Mouse (Mus musculus) spleen, postnatal 36 days (tissue): ENCODE data around the gene Mdm2.
"Not testable (repeated sequence)": the region's sequence is repeated elsewhere in the genome, so short reads cannot be mapped to it uniquely, and the experiment has no call there.

Experiments
- DNase-seq, 2 experiments: peaks; one replicate each; pipeline ENCODE4 v3.0.0; 2022; ENCODE audit warnings: low spot score in 2 of 2, mixed read lengths in 1 of 2

The Mdm2 gene

DNA sequence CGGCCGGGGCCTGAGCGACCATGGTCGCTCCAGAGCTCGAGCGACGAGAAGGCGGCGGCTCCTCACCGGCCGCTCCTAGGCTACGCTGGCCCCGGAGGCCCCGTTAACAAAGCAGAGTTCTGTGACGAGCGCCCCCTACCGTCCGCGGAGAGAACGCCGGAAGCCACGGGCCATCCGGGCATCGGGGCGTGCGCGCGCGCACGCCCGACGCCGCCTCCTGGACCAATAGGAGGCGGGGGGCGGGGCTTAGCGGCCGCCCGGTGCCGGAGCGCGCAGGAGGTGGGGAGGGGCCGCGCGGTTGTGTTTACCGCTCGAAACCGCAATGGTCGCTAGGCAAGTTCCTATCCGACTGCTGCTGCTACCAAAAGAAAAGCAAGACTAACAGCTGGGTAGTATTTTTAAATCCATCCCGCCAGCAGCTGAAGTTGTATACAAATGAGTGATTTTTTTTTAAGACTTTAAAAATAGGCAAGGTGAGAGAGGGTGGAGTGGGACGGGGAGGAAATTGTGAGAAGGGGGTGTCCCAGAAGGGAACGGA is at the start of gene Mdm2:
Mdm2 (minus strand) TSS at position 155 of the 538 bp plus-strand sequence.
- DNase-seq: peak; percentile 93 to 95

- no peak for DNase-seq
Observed at GRCm38 (mm10) chr10:117759844-117760630, 49.5 kb upstream of the Mdm2 start.

- DNase-seq: no peak
Observed at GRCm38 (mm10) chr10:117758749-117759727, 48.5 kb upstream of the Mdm2 start.

GRCm38 (mm10) chr10:117758344-117758743 is 47.8 kb upstream of the Mdm2 start:
- not testable (repeated sequence) for DNase-seq

GRCm38 (mm10) chr10:117757796-117758342 is 47.3 kb upstream of the Mdm2 start:
- DNase-seq: no peak

GRCm38 (mm10) chr10:117757259-117757658 is 46.7 kb upstream of the Mdm2 start:
- no peak for DNase-seq

DNA sequence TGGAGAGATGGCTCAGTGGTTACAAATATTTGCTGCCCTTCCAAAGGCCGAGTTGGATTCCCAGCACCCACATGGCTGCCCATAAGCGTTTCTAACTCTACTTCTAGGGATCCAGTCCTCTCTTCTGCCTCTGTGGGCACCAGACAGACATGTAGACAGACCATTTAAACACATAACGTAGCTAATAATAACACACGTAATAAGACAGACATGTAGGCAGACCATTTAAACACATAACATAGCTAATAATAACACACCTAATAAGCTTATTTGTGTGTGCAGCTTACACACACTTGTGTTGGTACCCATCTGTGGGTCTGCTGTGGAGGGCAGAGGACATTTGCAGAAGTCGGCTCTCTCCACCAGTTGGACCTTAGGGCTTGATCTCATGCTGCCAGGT is 46.2 kb upstream of the Mdm2 start:
- DNase-seq: no peak

GRCm38 (mm10) chr10:117755799-117756467 is 45.4 kb upstream of the Mdm2 start:
- DNase-seq: no peak

DNA sequence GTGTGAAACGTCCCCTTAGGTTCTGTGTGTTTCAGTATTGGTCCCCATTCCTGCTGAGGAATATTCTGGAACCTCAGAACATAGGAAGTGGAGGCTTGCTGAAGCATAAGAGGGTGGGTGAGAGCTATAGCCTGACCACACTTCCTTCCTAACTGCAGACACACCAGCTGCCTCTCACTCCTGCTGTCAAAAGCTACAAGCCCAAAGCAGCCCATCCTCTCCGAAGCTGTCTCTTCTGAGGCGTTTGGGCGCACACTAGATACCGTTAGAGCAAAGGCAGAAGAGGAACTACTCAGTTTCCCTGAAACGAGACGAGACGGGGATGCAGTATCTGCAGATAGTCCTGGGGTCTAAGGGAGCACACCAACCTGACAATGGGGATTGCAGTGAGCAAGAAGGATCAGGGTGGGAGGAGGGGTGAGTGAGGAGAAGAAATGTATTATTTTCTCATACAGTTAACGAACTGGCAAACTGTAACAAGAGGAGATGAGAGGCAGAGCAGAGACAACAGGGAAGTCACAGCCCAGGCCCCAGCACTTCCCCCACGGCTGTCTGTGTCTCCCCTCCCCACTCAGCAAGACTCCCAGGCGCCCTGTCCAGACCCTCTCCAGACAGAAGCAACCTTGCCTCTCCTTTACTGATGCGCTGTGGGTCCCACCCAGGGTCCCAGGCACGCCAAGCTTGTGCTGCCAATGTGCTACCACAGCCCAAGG is 44.7 kb upstream of the Mdm2 start:
- DNase-seq: peak; percentile 65 to 72

DNA sequence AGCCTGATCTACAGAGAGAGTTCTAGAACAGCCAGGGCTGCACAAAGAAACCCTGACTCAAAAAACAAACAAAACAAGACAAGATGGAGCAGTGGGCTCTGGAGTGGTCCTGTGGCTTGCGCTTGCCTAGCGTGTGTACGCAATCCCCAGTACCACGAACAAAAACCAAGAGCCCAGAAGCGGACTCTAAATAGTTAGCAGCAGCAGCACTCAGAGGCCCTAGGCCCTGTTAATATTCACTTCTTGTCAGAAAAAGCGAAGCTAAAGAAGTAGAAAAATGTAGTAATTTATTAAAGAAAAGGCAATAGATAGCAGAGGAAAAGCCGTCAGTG is 44.0 kb upstream of the Mdm2 start:
- no peak for DNase-seq

- no peak for DNase-seq
Observed at GRCm38 (mm10) chr10:117753711-117754608, 43.4 kb upstream of the Mdm2 start.

GRCm38 (mm10) chr10:117752851-117753647 is 42.5 kb upstream of the Mdm2 start:
- DNase-seq: no peak

DNA sequence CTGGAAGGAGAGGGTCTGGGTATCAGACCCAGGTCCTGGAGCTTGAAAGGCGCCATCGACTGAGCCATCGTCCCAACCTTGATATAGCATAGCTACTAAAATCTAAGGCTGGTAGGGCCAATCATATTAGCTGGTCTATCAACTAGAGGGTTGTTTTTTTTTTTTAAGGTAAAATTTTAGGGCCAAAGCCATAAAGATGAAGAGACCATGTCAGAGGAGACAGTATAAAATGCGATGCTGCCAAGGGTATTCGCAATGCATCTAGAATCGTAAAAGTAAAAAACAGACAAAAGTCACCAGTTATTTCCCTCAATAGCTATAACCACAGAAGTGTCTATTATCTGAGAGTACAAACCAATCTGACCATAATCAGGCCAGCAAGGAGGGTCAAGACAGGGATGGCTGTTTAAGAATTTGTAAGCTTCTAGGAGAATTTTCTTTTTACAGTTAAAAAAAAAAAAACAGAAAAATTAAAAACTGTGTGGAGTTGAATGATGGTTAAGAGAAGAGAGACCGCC is 41.8 kb upstream of the Mdm2 start:
- DNase-seq: no peak

DNA sequence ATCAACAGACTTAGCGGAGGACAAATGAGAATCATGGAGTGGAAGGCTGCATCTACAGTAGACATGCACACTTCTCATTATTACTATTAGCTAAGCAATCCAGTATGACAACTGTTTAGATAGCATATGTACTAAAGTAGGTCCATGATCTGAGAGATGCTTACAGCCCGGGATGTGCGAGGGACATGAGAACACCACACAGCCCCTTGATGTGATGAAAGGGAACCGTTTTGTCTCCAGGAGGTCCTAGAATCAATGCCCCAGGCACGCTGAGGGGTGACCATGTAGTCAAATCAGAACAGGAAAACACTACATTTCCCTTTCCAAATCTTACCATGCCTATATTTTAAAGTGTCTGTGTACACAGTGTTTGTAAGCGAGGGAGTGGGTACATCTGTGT is 41.2 kb upstream of the Mdm2 start:
- DNase-seq: no peak

DNA sequence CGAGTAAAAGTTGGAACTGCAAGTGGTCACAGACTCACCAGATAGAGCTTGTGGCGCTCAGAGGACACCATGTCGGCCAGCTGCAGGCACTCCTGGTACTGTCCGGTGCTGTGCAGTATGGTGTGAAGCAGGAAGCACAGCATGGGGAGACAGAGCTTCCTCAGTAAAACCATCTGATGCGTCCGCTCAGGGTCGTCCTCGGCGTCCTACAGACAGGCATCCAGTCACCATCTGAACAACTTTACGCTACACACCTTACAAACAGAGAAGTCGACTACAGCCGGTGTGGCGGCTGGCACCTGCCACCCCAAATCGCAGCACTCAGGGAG is 40.7 kb upstream of the Mdm2 start:
- no peak for DNase-seq

DNA sequence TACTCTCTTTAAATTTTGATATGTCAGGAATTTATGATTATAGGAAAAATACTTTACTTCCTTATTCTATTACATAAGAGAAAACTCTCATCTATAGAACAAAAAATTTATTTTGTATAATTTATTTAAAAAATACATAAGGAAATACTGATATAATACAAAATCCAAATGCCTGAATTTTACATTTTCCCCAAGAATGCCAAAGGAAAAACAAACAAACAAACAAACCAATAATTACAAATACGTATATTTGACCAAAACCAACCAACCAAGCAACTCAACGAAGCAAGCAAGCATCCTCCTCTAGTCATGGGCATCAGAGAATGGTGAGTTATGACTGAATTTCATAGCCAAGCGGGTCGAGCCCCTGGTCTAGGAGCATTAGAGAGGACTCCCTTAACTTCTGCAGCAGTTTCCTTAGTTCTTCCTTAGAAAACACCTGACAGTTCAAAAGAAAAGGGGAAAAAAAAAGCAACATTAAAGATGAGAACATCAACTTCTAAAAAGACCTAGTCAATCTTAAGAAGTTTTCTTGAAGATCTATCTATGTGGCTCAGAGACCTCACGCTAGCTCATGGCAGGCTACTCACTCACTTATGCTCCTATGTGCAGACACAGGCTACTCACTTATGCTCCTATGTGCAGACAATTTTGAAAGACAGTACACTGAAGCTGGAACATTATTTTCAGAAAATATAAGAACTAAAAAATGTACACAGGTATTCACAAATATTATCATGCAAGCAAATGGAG is 40.1 kb upstream of the Mdm2 start:
- DNase-seq: no peak

DNA sequence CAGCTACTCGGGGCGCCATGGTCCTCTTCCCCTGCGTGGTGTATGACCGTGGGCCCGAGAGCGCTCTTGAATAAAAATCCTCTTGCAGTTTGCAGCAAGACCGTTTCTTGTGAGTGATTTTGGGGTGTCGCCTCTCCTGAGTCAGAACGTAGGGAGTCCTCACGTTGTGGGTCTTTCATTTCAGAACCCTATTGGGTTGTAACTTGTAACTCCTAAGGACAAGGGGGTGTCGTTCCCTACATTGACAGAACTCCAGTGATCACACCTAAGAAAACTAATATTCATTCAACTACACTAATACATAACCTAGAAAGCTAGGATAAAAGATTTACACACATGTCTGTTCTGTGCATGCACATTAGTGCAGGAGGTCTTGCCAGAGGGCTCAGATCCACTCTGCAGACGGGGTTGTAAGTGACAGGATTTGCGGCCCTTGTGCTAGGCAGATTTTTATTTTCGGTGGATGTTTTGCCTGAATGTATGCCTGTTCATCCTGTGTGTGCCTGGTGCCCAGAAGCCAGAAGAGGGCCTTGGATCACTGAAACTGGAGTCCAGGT is 39.3 kb upstream of the Mdm2 start:
- no peak for DNase-seq
